Mouse (Mus musculus) adrenal gland, adult (tissue): ENCODE measurements at regions not wholly inside any gene's neighbourhood (a gene's known extent, or its start where the extent isn't known, plus 50 kb on each side); places are given as distances from the start of the nearest gene placed in this dataset.

Source experiments
- DNase-seq, 2 experiments: peaks; one replicate each; pipeline ENCODE4 v3.0.0; 2022 to 2023; ENCODE audit warnings: low spot score in 1 of 2; ENCODE audit not compliant: inconsistent age in 2 of 2

DNA sequence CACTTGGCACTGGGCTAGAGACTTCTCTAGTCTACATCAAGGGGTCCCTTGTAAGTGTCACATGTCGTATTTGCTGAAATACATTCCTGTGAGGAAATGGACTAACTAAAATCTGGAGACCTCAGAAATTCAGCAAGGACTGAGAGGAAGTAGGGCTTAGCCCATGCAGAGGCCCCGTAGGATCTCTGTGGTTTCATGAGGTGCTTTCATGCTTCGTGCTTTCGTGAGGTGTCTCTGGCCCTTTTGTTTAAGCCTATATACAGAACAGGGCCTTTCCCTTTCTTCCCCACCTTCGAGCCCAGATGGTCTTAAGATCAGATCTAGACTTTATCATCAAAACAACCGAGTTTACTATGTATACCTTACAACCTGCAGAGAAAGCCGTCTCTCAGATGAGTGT is 56.9 kb upstream of the Dnajc19 start:
- DNase-seq, result no peak

DNA sequence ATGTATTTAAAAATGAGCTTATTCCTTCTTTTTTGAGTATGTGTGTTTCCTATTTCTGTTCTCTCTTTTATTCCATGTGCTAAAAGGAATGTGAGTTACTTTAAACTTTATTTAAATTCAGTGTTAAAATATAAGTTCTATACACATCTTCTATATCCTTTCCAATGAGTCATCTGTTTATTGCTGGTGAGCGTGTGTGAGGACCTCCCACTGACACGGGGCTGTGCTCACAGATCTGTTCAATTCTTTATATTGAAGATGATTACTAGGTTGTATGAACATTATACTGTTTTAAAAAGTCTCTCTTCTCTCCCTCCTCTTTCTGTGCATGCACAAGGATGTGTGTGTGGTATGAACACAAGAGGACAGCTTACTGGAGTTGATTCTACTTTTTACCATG is 55.3 kb upstream of the Dnajc19 start:
- DNase-seq, result no peak
